Mouse (Mus musculus): Measurements from ENCODE around the gene Gmeb1.

GRCm38 (mm10) chr4:132266835-132267349, 5.5 kb upstream of the Gmeb1 start:
- TF ChIP-seq CTCF (IDR thresholded peaks at IDR 0.05; ENCODE audit: control insufficient read depth, insufficient read depth, low read length) (no peak), POLR2A (IDR thresholded peaks at IDR 0.05; ENCODE audit: borderline replicate concordance, control insufficient read depth, low read depth, low read length) (no peak)

Data from bone marrow, adult 2 months (tissue).